Mouse (Mus musculus) liver, postnatal 0 days (tissue): ENCODE results near the gene Atrnl1.

Experiments used
- CTCF ChIP-seq: sonication (generic); IDR thresholded peaks from 2 replicates; pipeline ENCODE4 v1.5.1; 2016; ENCODE audit warnings: antibody characterized with exemption, low read depth
- EP300 ChIP-seq: IDR thresholded peaks from 2 replicates; pipeline ENCODE4 v1.6.1; 2016; ENCODE audit warnings: antibody characterized with exemption, low read depth, mild to moderate bottlenecking

- TF ChIP-seq EP300, result no peak
- no peak for TF ChIP-seq CTCF
Measured at GRCm38 (mm10) chr19:58072846-58073245, 462.0 kb downstream of the Atrnl1 start.
